In the genomic region with DNA sequence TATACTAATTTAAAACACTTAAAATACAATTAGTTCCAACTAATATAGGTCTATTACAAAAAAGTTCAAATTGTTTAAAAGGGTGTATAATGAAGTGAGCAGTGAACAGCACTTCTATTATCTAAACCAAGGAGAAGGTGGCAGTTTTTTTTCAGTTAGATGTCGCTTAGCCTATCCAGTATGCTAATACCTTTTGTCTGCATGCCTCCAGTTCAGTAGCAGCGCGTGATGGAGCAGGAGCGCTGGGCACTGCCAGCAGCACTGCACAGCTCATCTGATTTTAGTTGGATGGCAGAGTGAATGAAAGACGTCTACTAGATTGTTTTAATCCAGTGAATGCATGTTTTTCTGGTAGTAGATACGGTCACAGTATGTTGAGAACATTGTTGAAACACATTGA, we compare ENCODE assay signal across 11 mouse cellular contexts. TPM values are rescaled to one million over a fixed set of nuclear protein-coding genes. Genes with fewer than 3 reads are reported as not detected.
DNase-seq lines count a peak whose midpoint lies in the region; ATAC-seq and TF ChIP-seq lines count a peak whose summit lies in the region.
"Had no signal": no experiment of that assay in that cellular context is flagged by ENCODE, and none has a peak within 500 bp of the region (broad histone marks: within the 10 kb centered on the region; RNA-seq: fewer than 3 reads in every experiment).

No protein-coding gene starts in this region.

- ATAC-seq in liver, embryonic 12.5 days = no peak
- ATAC-seq in liver, postnatal 0 days = no peak
- peak; percentile 95 for ATAC-seq in forebrain, embryonic 14.5 days
- ATAC-seq in hindbrain, postnatal 0 days = no peak
- ATAC-seq in neural tube, embryonic 15.5 days (ENCODE audit: low FRiP score) = peak; percentile 54; the same call in 1 of the 2 replicates
- no peak for ATAC-seq in intestine, embryonic 16.5 days
- no peak for ATAC-seq in kidney, embryonic 16.5 days (ENCODE audit: low FRiP score, low TSS enrichment)

- H3K27ac ChIP-seq in liver, embryonic 12.5 days = no peak overlapping the region
- H3K27ac ChIP-seq in liver, postnatal 0 days (ENCODE audit: low read depth) = no peak overlapping the region
- peak overlapping the region; percentile 65 for H3K27ac ChIP-seq in forebrain, embryonic 14.5 days (ENCODE audit: low read depth, low read length)
- no peak overlapping the region for H3K27ac ChIP-seq in hindbrain, postnatal 0 days
- H3K27ac ChIP-seq in neural tube, embryonic 15.5 days (replicated peaks) = no peak overlapping the region
- no peak overlapping the region for H3K27ac ChIP-seq in intestine, embryonic 16.5 days (ENCODE audit: low read length)
- no peak overlapping the region for H3K27ac ChIP-seq in kidney, embryonic 16.5 days (ENCODE audit: low read length)
- H3K27ac ChIP-seq: embryonic facial prominence, embryonic 15.5 days; kidney, embryonic 15.5 days; limb, embryonic 15.5 days had no signal

- H3K9ac ChIP-seq in liver, embryonic 12.5 days = no peak overlapping the region
- no peak overlapping the region for H3K9ac ChIP-seq in liver, postnatal 0 days (replicated peaks)
- H3K9ac ChIP-seq in forebrain, embryonic 14.5 days (ENCODE audit: low read length) = 0 out of 2 replicates have a peak overlapping the region, but pooled peaks have one; percentile 7
- H3K9ac ChIP-seq in hindbrain, postnatal 0 days (replicated peaks; ENCODE audit: low read length) = no peak overlapping the region
- H3K9ac ChIP-seq in neural tube, embryonic 15.5 days (replicated peaks) = no peak overlapping the region
- no peak overlapping the region for H3K9ac ChIP-seq in intestine, embryonic 16.5 days (ENCODE audit: low read depth, low read length)
- no peak overlapping the region for H3K9ac ChIP-seq in kidney, embryonic 16.5 days (replicated peaks; ENCODE audit: low read length)
- H3K9ac ChIP-seq: embryonic facial prominence, embryonic 15.5 days; kidney, embryonic 15.5 days; limb, embryonic 15.5 days had no signal

- TF ChIP-seq CTCF in liver, postnatal 0 days (IDR thresholded peaks at IDR 0.05; ENCODE audit: low read depth) = no peak
- no peak for TF ChIP-seq CTCF in hindbrain, postnatal 0 days (IDR thresholded peaks at IDR 0.05; ENCODE audit: low read depth)

- 52% methylated on average over 6 of the region's 6 CpGs for WGBS in liver, embryonic 12.5 days (ENCODE audit: insufficient replicate concordance)
- 66% methylated on average over 6 of the region's 6 CpGs for WGBS in liver, postnatal 0 days (ENCODE audit: insufficient replicate concordance)
- 3% methylated on average over 6 of the region's 6 CpGs for WGBS in forebrain, embryonic 14.5 days
- WGBS in hindbrain, postnatal 0 days = 14% methylated on average over 6 of the region's 6 CpGs
- 18% methylated on average over 6 of the region's 6 CpGs for WGBS in neural tube, embryonic 15.5 days
- 73% methylated on average over 6 of the region's 6 CpGs for WGBS in intestine, embryonic 16.5 days
- 82% methylated on average over 6 of the region's 6 CpGs for WGBS in kidney, embryonic 16.5 days

- H3K4me2 ChIP-seq in liver, embryonic 12.5 days = peak overlapping the region; percentile 19; the same call in 1 of the 2 replicates
- H3K4me2 ChIP-seq in liver, postnatal 0 days (ENCODE audit: low read depth, low read length) = no peak overlapping the region
- peak overlapping the region; percentile 32 for H3K4me2 ChIP-seq in forebrain, embryonic 14.5 days (ENCODE audit: low read length)
- H3K4me2 ChIP-seq in hindbrain, postnatal 0 days (ENCODE audit: low read depth, low read length) = 0 out of 2 replicates have a peak overlapping the region, but pooled peaks have one; percentile 0
- H3K4me2 ChIP-seq in neural tube, embryonic 15.5 days = peak overlapping the region; percentile 20; the same call in 1 of the 2 replicates
- H3K4me2 ChIP-seq in intestine, embryonic 16.5 days (ENCODE audit: low read depth, low read length) = no peak overlapping the region
- no peak overlapping the region for H3K4me2 ChIP-seq in kidney, embryonic 16.5 days (replicated peaks; ENCODE audit: low read depth, low read length)
- H3K4me2 ChIP-seq: embryonic facial prominence, embryonic 15.5 days; kidney, embryonic 15.5 days; limb, embryonic 15.5 days had no signal

- no peaks in the 10 kb centered on the region for H3K9me3 ChIP-seq in liver, embryonic 12.5 days (replicated peaks)
- H3K9me3 ChIP-seq in liver, postnatal 0 days (ENCODE audit: low read length) = no peaks in the 10 kb centered on the region
- no peaks in the 10 kb centered on the region for H3K9me3 ChIP-seq in forebrain, embryonic 14.5 days (replicated peaks; ENCODE audit: control insufficient read depth, low read length)
- no peaks in the 10 kb centered on the region for H3K9me3 ChIP-seq in hindbrain, postnatal 0 days (ENCODE audit: low read length)
- no peaks in the 10 kb centered on the region for H3K9me3 ChIP-seq in neural tube, embryonic 15.5 days (replicated peaks)
- H3K9me3 ChIP-seq in intestine, embryonic 16.5 days (ENCODE audit: control insufficient read depth, low read length) = no peaks in the 10 kb centered on the region
- H3K9me3 ChIP-seq in kidney, embryonic 16.5 days (ENCODE audit: low read length) = no peaks in the 10 kb centered on the region
- H3K9me3 ChIP-seq: embryonic facial prominence, embryonic 15.5 days; kidney, embryonic 15.5 days; limb, embryonic 15.5 days had no signal

- H3K4me1 ChIP-seq in liver, embryonic 12.5 days = peaks cover 24% of the 10 kb centered on the region
- no peaks in the 10 kb centered on the region for H3K4me1 ChIP-seq in liver, postnatal 0 days (ENCODE audit: insufficient read depth)
- H3K4me1 ChIP-seq in forebrain, embryonic 14.5 days (ENCODE audit: control insufficient read depth, insufficient read depth, low read length) = peaks cover 10% of the 10 kb centered on the region
- no peaks in the 10 kb centered on the region for H3K4me1 ChIP-seq in hindbrain, postnatal 0 days (ENCODE audit: insufficient read depth, low read length)
- peaks cover 10% of the 10 kb centered on the region for H3K4me1 ChIP-seq in neural tube, embryonic 15.5 days
- H3K4me1 ChIP-seq in intestine, embryonic 16.5 days (ENCODE audit: control insufficient read depth, insufficient read depth, low read length) = 0 out of 2 replicates have a peak, but pooled peaks cover 2% of the 10 kb centered on the region
- no peaks in the 10 kb centered on the region for H3K4me1 ChIP-seq in kidney, embryonic 16.5 days (ENCODE audit: insufficient read depth, low read length)
- H3K4me1 ChIP-seq: embryonic facial prominence, embryonic 15.5 days; limb, embryonic 15.5 days had no signal

- no peak overlapping the region for H3K4me3 ChIP-seq in liver, embryonic 12.5 days
- H3K4me3 ChIP-seq in liver, postnatal 0 days (ENCODE audit: low read depth, low read length) = no peak overlapping the region
- no peak overlapping the region for H3K4me3 ChIP-seq in forebrain, embryonic 14.5 days (ENCODE audit: low read depth, low read length)
- no peak overlapping the region for H3K4me3 ChIP-seq in hindbrain, postnatal 0 days (ENCODE audit: low read length)
- H3K4me3 ChIP-seq in neural tube, embryonic 15.5 days (replicated peaks) = no peak overlapping the region
- no peak overlapping the region for H3K4me3 ChIP-seq in intestine, embryonic 16.5 days (ENCODE audit: low read length)
- no peak overlapping the region for H3K4me3 ChIP-seq in kidney, embryonic 16.5 days (ENCODE audit: low read length)
- H3K4me3 ChIP-seq: embryonic facial prominence, embryonic 15.5 days; kidney, embryonic 15.5 days; limb, embryonic 15.5 days had no signal

- no peak for DNase-seq in liver, postnatal 0 days
- peak; percentile 90 for DNase-seq in forebrain, embryonic 14.5 days (ENCODE audit: low spot score)
- peak; percentile 42 for DNase-seq in hindbrain, postnatal 0 days (ENCODE audit: low spot score)
- no peak for DNase-seq in left cerebral cortex, adult 8-10 months (ENCODE audit: low spot score in 2 of 2)

- H3K36me3 ChIP-seq in liver, embryonic 12.5 days = no peaks in the 10 kb centered on the region
- no peaks in the 10 kb centered on the region for H3K36me3 ChIP-seq in liver, postnatal 0 days (replicated peaks; ENCODE audit: insufficient read depth, low read length)
- H3K36me3 ChIP-seq in forebrain, embryonic 14.5 days (ENCODE audit: control insufficient read depth, insufficient read depth, low read length) = no peaks in the 10 kb centered on the region
- H3K36me3 ChIP-seq in hindbrain, postnatal 0 days (ENCODE audit: insufficient read depth, low read length) = no peaks in the 10 kb centered on the region
- H3K36me3 ChIP-seq in neural tube, embryonic 15.5 days = no peaks in the 10 kb centered on the region
- no peaks in the 10 kb centered on the region for H3K36me3 ChIP-seq in intestine, embryonic 16.5 days (ENCODE audit: control insufficient read depth, insufficient read depth, low read length)
- H3K36me3 ChIP-seq in kidney, embryonic 16.5 days (ENCODE audit: insufficient read depth, low read length) = no peaks in the 10 kb centered on the region
- H3K36me3 ChIP-seq: embryonic facial prominence, embryonic 15.5 days; kidney, embryonic 15.5 days; limb, embryonic 15.5 days had no signal

- no peak for TF ChIP-seq EP300 in liver, postnatal 0 days (IDR thresholded peaks at IDR 0.05; ENCODE audit: low read depth)

- H3K27me3 ChIP-seq in liver, embryonic 12.5 days (replicated peaks) = no peaks in the 10 kb centered on the region
- no peaks in the 10 kb centered on the region for H3K27me3 ChIP-seq in liver, postnatal 0 days (ENCODE audit: insufficient read depth, low read length)
- H3K27me3 ChIP-seq in forebrain, embryonic 14.5 days (replicated peaks; ENCODE audit: control insufficient read depth, insufficient read depth, low read length) = no peaks in the 10 kb centered on the region
- H3K27me3 ChIP-seq in hindbrain, postnatal 0 days (ENCODE audit: insufficient read depth, low read length) = no peaks in the 10 kb centered on the region
- H3K27me3 ChIP-seq in neural tube, embryonic 15.5 days (replicated peaks) = no peaks in the 10 kb centered on the region
- H3K27me3 ChIP-seq in intestine, embryonic 16.5 days (replicated peaks; ENCODE audit: control insufficient read depth, insufficient read depth, low read length) = no peaks in the 10 kb centered on the region
- no peaks in the 10 kb centered on the region for H3K27me3 ChIP-seq in kidney, embryonic 16.5 days (ENCODE audit: insufficient read depth, low read length)
- H3K27me3 ChIP-seq: embryonic facial prominence, embryonic 15.5 days; kidney, embryonic 15.5 days; limb, embryonic 15.5 days had no signal

RNA-seq across cellular contexts. Expression of a gene that starts 25.8 kb away (rescaled TPM):
- polyA plus RNA-seq in liver, embryonic 12.5 days (2016; fragmentation: Nextera tagmentation; extraction: Ambion mirVana) = 1.5 and 1.8 TPM in 2 replicates
- polyA plus RNA-seq in liver, postnatal 0 days (2015; fragmentation: Nextera tagmentation; extraction: Ambion mirVana) = 1.6 and 1.8 TPM in 2 replicates
- polyA plus RNA-seq in forebrain, embryonic 14.5 days (2014; fragmentation: Nextera tagmentation; extraction: Ambion mirVana) = 14.0 and 16.3 TPM in 2 replicates
- 56.2 and 59.8 TPM in 2 replicates for total RNA-seq in hindbrain, postnatal 0 days (2014; rRNA removed)
- 9.2 and 9.3 TPM in 2 replicates for polyA plus RNA-seq in hindbrain, postnatal 0 days (2015; fragmentation: Nextera tagmentation; extraction: Ambion mirVana)
- polyA plus RNA-seq in neural tube, embryonic 15.5 days (2015; fragmentation: Nextera tagmentation; extraction: Ambion mirVana) = 9.4 and 10.5 TPM in 2 replicates
- polyA plus RNA-seq in intestine, embryonic 16.5 days (2015; fragmentation: Nextera tagmentation; extraction: Ambion mirVana) = 4.2 and 4.3 TPM in 2 replicates
- 10 to 100 TPM; 82.8 to 99.5 (median 90.6) TPM for total RNA-seq in left cerebral cortex, adult 8-10 months (2022)
- polyA plus RNA-seq in kidney, embryonic 16.5 days (2015; fragmentation: Nextera tagmentation; extraction: Ambion mirVana) = 6.5 and 7.4 TPM in 2 replicates

Comparison
In these comparisons a context has a peak if more than half of its experiments do, and no peak if none do; other contexts are left out.
1. H3K4me2 ChIP-seq: peak in liver, embryonic 12.5 days (single experiment), forebrain, embryonic 14.5 days (single experiment), hindbrain, postnatal 0 days (single experiment) and neural tube, embryonic 15.5 days (single experiment); none in liver, postnatal 0 days (single experiment), intestine, embryonic 16.5 days (single experiment) and kidney, embryonic 16.5 days (single experiment).
2. ATAC-seq: peak in forebrain, embryonic 14.5 days (single experiment) and neural tube, embryonic 15.5 days (single experiment); none in liver, embryonic 12.5 days (single experiment), liver, postnatal 0 days (single experiment), hindbrain, postnatal 0 days (single experiment), intestine, embryonic 16.5 days (single experiment) and kidney, embryonic 16.5 days (single experiment).
3. DNase-seq: peak in forebrain, embryonic 14.5 days (single experiment) and hindbrain, postnatal 0 days (single experiment); none in liver, postnatal 0 days (single experiment) and left cerebral cortex, adult 8-10 months (0 of 2).